Mouse (Mus musculus): ENCODE results near the gene Pappa2. TPM values are rescaled to one million over a fixed set of nuclear protein-coding genes. Genes with fewer than 3 reads are reported as not detected.
A peak's percentile ranks its signal among the peaks of the same experiment; 100 is the strongest.

Gene Pappa2
- polyA plus RNA-seq, 1 experiment from 2014 or later, result 1.1 TPM

DNA sequence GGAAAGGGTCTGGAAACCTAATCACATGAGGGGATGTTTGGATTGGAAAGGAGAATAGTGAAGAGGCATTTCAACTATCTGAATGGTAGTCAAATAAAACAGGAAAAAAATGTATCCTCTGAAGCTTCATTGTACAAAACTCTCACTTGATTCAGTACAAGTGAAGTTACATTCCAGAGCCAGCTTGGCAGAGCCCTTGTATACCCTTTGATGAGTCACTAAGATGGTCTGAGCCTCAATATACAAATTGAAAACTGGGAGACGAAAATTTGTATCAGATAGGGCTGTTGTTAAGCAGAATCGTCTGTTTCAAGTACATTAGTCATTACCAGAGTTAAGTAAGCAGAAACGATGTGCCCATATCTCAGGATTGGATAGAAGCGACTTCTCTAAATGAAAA lies 143.1 kb downstream of the Pappa2 start:
- ATAC-seq (ENCODE audit: low FRiP score, low TSS enrichment), result no peak
- Histone ChIP-seq H3K27me3 (ENCODE audit: control insufficient read depth, insufficient read depth, low read length) (no peaks in the 10 kb centered on the region), H3K4me2 (ENCODE audit: low read length) (no peak overlapping the region), H3K4me3 (replicated peaks; ENCODE audit: low read depth, low read length) (no peak overlapping the region), H3K4me1 (ENCODE audit: control insufficient read depth, insufficient read depth, low read length) (no peaks in the 10 kb centered on the region), H3K27ac (replicated peaks; ENCODE audit: low read depth, low read length) (no peak overlapping the region), H3K9me3 (ENCODE audit: control insufficient read depth, low read length) (no peaks in the 10 kb centered on the region), H3K9ac (replicated peaks; ENCODE audit: low read length) (no peak overlapping the region), H3K36me3 (ENCODE audit: control insufficient read depth, insufficient read depth, low read length) (no peaks in the 10 kb centered on the region)
- no peak for DNase-seq
- WGBS, result 85% methylated on average over 4 of the region's 4 CpGs

DNA sequence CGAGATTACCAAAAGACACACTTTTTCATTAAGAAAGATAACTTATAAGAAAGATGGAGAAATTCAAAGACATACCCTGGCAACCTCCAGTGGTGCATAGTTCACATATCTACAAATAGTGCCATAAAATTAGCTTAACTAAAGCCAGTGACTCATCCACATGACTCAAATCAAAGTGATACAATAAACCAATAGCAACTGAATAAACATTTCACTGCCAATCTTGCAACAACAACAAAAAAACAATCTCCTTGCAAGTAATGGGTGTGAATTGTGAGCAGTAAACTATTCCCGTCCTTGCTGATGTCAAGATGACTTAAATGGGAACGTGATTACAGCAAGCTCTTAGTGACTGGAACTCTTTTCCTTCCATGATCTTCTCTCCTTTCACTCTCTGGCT lies 150.1 kb downstream of the Pappa2 start:
- ATAC-seq (ENCODE audit: low FRiP score, low TSS enrichment) (no peak), DNase-seq (no peak)
- Histone ChIP-seq H3K4me1 (ENCODE audit: control insufficient read depth, insufficient read depth, low read length) (no peaks in the 10 kb centered on the region), H3K36me3 (ENCODE audit: control insufficient read depth, insufficient read depth, low read length) (no peaks in the 10 kb centered on the region), H3K9ac (replicated peaks; ENCODE audit: low read length) (no peak overlapping the region), H3K4me2 (ENCODE audit: low read length) (no peak overlapping the region), H3K27ac (replicated peaks; ENCODE audit: low read depth, low read length) (no peak overlapping the region), H3K9me3 (ENCODE audit: control insufficient read depth, low read length) (no peaks in the 10 kb centered on the region), H3K27me3 (ENCODE audit: control insufficient read depth, insufficient read depth, low read length) (no peaks in the 10 kb centered on the region), H3K4me3 (replicated peaks; ENCODE audit: low read depth, low read length) (no peak overlapping the region)
- 85% methylated on average over 3 of the region's 3 CpGs for WGBS

DNA sequence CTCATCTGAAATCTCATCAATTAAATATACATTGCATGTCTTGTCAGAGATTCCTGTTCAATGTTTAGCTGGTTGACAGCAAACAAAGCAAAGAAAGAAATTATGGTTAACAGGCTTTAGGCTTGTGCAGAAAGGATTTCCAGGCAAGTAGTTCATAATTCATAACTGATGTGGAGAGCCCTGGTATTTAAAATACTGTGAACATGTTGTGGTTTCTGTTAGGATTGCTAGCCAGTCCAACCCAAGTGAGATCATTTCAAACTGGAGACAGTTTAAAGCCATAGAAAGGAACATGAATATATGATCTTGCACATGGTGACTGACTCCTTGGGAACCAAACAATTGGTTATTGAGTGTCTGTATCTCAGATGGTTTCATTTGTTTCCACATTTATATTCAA lies 152.4 kb downstream of the Pappa2 start:
- no peak overlapping the region for H3K4me2 ChIP-seq (ENCODE audit: low read length)
- no peak overlapping the region for H3K27ac ChIP-seq (replicated peaks; ENCODE audit: low read depth, low read length)
- DNase-seq, result no peak
- no peak overlapping the region for H3K9ac ChIP-seq (replicated peaks; ENCODE audit: low read length)
- no peaks in the 10 kb centered on the region for H3K9me3 ChIP-seq (ENCODE audit: control insufficient read depth, low read length)
- ATAC-seq (ENCODE audit: low FRiP score, low TSS enrichment), result no peak
- no peaks in the 10 kb centered on the region for H3K4me1 ChIP-seq (ENCODE audit: control insufficient read depth, insufficient read depth, low read length)
- no peak overlapping the region for H3K4me3 ChIP-seq (replicated peaks; ENCODE audit: low read depth, low read length)
- H3K36me3 ChIP-seq (ENCODE audit: control insufficient read depth, insufficient read depth, low read length), result no peaks in the 10 kb centered on the region
- H3K27me3 ChIP-seq (ENCODE audit: control insufficient read depth, insufficient read depth, low read length), result no peaks in the 10 kb centered on the region

DNA sequence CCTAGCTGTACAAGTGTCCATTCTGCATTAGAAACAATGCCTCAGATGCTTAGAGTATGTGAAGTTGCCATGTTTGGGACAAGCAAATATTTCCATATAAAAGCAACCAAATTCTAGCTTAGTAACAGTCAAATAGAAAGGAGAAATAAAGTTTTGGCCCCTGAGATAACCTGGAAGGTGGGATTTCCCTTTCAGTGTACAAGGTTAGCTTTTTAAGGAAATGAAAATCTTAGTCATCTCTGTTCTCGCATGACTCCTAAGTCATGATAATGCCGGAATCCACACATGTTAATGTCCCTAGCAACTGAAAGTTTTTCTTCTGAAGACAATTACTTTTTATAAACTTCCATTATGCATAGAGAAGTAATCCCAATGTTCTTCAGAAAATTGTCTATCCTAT lies 160.6 kb downstream of the Pappa2 start:
- ATAC-seq (ENCODE audit: low FRiP score, low TSS enrichment) (no peak), DNase-seq (no peak)
- Histone ChIP-seq H3K4me3 (replicated peaks; ENCODE audit: low read depth, low read length) (no peak overlapping the region), H3K9me3 (ENCODE audit: control insufficient read depth, low read length) (no peaks in the 10 kb centered on the region), H3K4me2 (ENCODE audit: low read length) (no peak overlapping the region), H3K27me3 (ENCODE audit: control insufficient read depth, insufficient read depth, low read length) (no peaks in the 10 kb centered on the region), H3K4me1 (ENCODE audit: control insufficient read depth, insufficient read depth, low read length) (no peaks in the 10 kb centered on the region), H3K9ac (replicated peaks; ENCODE audit: low read length) (no peak overlapping the region), H3K36me3 (ENCODE audit: control insufficient read depth, insufficient read depth, low read length) (no peaks in the 10 kb centered on the region), H3K27ac (replicated peaks; ENCODE audit: low read depth, low read length) (no peak overlapping the region)
- 46% methylated on average over 2 of the region's 2 CpGs for WGBS

DNA sequence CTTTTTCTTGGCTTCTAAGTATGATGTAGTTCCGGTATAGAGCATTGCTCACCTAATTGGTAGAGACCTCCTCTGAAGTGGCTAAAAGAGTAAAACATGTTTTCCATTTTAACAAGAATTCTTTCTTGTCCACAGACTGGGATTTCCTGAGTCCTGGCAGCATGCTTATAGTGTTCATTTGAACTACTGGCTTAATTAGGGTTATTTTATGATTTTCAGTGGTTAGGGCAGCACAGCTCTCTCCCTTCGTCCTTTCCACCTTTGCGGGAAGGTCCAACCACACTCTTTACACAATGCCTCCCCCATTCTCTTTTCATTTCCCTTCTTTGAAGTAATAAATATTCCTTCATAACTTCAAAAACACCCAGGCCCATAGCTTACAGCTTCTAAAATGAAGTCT lies 163.8 kb downstream of the Pappa2 start:
- H3K27ac ChIP-seq (replicated peaks; ENCODE audit: low read depth, low read length), result no peak overlapping the region
- H3K36me3 ChIP-seq (ENCODE audit: control insufficient read depth, insufficient read depth, low read length), result no peaks in the 10 kb centered on the region
- H3K4me3 ChIP-seq (replicated peaks; ENCODE audit: low read depth, low read length), result no peak overlapping the region
- no peaks in the 10 kb centered on the region for H3K9me3 ChIP-seq (ENCODE audit: control insufficient read depth, low read length)
- WGBS, result 85% methylated on average over 3 of the region's 3 CpGs
- DNase-seq (no peak), ATAC-seq (ENCODE audit: low FRiP score, low TSS enrichment) (no peak)
- H3K4me2 ChIP-seq (ENCODE audit: low read length), result no peak overlapping the region
- no peak overlapping the region for H3K9ac ChIP-seq (replicated peaks; ENCODE audit: low read length)
- H3K4me1 ChIP-seq (ENCODE audit: control insufficient read depth, insufficient read depth, low read length), result no peaks in the 10 kb centered on the region
- no peaks in the 10 kb centered on the region for H3K27me3 ChIP-seq (ENCODE audit: control insufficient read depth, insufficient read depth, low read length)

DNA sequence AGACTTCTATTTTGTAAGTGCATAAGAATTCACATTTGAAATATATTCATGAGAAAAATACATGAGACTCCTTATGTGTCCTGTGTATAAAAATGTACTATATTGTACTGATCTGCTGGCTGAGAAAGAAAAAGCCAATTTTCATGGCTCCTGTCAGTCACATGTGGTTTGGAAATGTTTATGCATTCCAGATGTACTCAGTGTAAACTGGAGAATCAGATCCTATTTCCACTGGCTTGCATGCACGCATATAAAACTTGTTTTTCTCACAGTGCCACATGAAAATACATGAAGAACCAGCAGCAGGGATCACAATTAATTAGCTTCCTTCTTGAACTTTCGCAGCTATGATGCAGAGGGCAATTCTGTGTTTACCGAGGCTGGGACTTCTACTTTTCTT lies 168.4 kb downstream of the Pappa2 start:
- H3K36me3 ChIP-seq (ENCODE audit: control insufficient read depth, insufficient read depth, low read length), result no peaks in the 10 kb centered on the region
- no peaks in the 10 kb centered on the region for H3K27me3 ChIP-seq (ENCODE audit: control insufficient read depth, insufficient read depth, low read length)
- H3K9ac ChIP-seq (replicated peaks; ENCODE audit: low read length), result no peak overlapping the region
- 77% methylated on average over 3 of the region's 3 CpGs for WGBS
- H3K27ac ChIP-seq (replicated peaks; ENCODE audit: low read depth, low read length), result no peak overlapping the region
- DNase-seq (no peak), ATAC-seq (ENCODE audit: low FRiP score, low TSS enrichment) (no peak)
- H3K4me2 ChIP-seq (ENCODE audit: low read length), result no peak overlapping the region
- no peaks in the 10 kb centered on the region for H3K4me1 ChIP-seq (ENCODE audit: control insufficient read depth, insufficient read depth, low read length)
- H3K9me3 ChIP-seq (ENCODE audit: control insufficient read depth, low read length), result no peaks in the 10 kb centered on the region
- H3K4me3 ChIP-seq (replicated peaks; ENCODE audit: low read depth, low read length), result no peak overlapping the region

DNA sequence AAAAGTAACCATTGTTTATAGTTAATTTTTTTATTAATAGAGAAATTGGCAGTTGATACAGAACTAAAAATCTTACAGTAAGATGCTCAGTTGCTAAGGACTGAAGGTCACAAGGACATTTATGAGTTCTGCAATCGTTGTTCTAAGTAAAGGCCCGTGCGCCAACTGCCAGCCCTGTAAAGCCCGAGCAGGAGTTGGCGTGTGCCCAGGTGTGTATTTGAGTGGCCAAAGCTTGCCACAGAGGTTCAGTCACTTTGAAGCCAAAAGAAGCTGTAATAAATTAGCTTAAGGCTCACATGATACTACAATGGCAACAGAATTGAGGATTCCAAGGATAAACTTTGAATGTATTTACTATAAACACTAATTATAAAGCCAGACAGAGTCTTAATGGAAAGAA lies 204.8 kb downstream of the Pappa2 start:
- Histone ChIP-seq H3K4me2 (ENCODE audit: low read length) (no peak overlapping the region), H3K9me3 (ENCODE audit: control insufficient read depth, low read length) (no peaks in the 10 kb centered on the region), H3K27me3 (ENCODE audit: control insufficient read depth, insufficient read depth, low read length) (no peaks in the 10 kb centered on the region), H3K36me3 (ENCODE audit: control insufficient read depth, insufficient read depth, low read length) (no peaks in the 10 kb centered on the region), H3K4me3 (replicated peaks; ENCODE audit: low read depth, low read length) (no peak overlapping the region), H3K4me1 (ENCODE audit: control insufficient read depth, insufficient read depth, low read length) (no peaks in the 10 kb centered on the region), H3K27ac (replicated peaks; ENCODE audit: low read depth, low read length) (no peak overlapping the region), H3K9ac (replicated peaks; ENCODE audit: low read length) (no peak overlapping the region)
- DNase-seq (no peak), ATAC-seq (ENCODE audit: low FRiP score, low TSS enrichment) (no peak)
- 92% methylated on average over 5 of the region's 5 CpGs for WGBS

DNA sequence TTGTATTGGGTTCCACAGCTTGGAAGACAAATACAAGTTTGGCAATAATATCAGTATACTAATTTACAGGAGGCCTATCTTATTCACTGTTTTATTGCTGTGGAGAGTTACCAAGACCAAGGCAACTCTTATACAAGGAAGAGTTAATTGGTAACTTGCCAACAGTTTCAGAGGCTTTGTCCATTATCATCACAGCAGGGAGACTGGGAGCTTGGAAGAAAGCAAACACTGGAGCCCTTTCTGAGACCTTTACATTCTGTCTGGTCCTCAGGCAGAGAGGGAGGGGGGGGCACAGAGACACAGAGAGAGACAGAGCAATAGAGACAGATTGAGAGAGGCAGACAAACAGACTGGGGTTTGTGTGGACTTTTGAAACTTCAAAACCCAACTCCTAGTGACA lies 207.2 kb downstream of the Pappa2 start:
- H3K9me3 ChIP-seq (ENCODE audit: control insufficient read depth, low read length), result no peaks in the 10 kb centered on the region
- no peaks in the 10 kb centered on the region for H3K4me1 ChIP-seq (ENCODE audit: control insufficient read depth, insufficient read depth, low read length)
- H3K9ac ChIP-seq (replicated peaks; ENCODE audit: low read length), result no peak overlapping the region
- no peak for ATAC-seq (ENCODE audit: low FRiP score, low TSS enrichment)
- H3K36me3 ChIP-seq (ENCODE audit: control insufficient read depth, insufficient read depth, low read length), result no peaks in the 10 kb centered on the region
- no peak overlapping the region for H3K4me3 ChIP-seq (replicated peaks; ENCODE audit: low read depth, low read length)
- no peak overlapping the region for H3K4me2 ChIP-seq (ENCODE audit: low read length)
- no peak overlapping the region for H3K27ac ChIP-seq (replicated peaks; ENCODE audit: low read depth, low read length)
- H3K27me3 ChIP-seq (ENCODE audit: control insufficient read depth, insufficient read depth, low read length), result no peaks in the 10 kb centered on the region
- DNase-seq, result peak; percentile 46

DNA sequence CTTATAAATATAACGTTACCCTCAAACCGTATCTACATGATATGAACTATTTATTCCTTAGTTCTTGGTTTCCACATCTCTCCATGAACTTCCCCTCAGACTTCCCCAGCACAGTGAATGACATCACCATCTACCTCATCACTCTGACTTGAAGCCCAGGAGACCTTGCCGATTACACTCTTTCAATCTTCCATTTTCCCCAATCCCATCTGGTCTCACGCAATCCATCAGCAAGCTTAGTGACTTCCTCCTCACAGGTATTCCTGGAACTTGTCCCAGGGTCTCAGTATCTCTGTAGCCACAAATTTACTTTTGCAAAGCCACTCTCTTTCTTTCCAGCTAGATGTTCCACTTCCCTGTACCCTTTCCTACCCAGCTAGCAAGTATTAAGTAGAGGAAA lies 209.5 kb downstream of the Pappa2 start:
- no peaks in the 10 kb centered on the region for H3K9me3 ChIP-seq (ENCODE audit: control insufficient read depth, low read length)
- no peak overlapping the region for H3K4me3 ChIP-seq (replicated peaks; ENCODE audit: low read depth, low read length)
- no peak for ATAC-seq (ENCODE audit: low FRiP score, low TSS enrichment)
- H3K27ac ChIP-seq (replicated peaks; ENCODE audit: low read depth, low read length), result no peak overlapping the region
- WGBS, result 94% methylated on average over 4 of the region's 4 CpGs
- H3K4me1 ChIP-seq (ENCODE audit: control insufficient read depth, insufficient read depth, low read length), result no peaks in the 10 kb centered on the region
- H3K27me3 ChIP-seq (ENCODE audit: control insufficient read depth, insufficient read depth, low read length), result no peaks in the 10 kb centered on the region
- no peaks in the 10 kb centered on the region for H3K36me3 ChIP-seq (ENCODE audit: control insufficient read depth, insufficient read depth, low read length)
- no peak overlapping the region for H3K9ac ChIP-seq (replicated peaks; ENCODE audit: low read length)
- no peak overlapping the region for H3K4me2 ChIP-seq (ENCODE audit: low read length)
- DNase-seq, result no peak

All from midbrain, embryonic 14.5 days (tissue).